Mouse (Mus musculus) thymus, adult 2 months (tissue): ENCODE results near the gene Kif1c. TPM values are rescaled to one million over a fixed set of nuclear protein-coding genes. Genes with fewer than 3 reads are reported as not detected.

Experiments
- DNase-seq: peaks from one replicate; pipeline ENCODE4 v3.0.0; 2021
- H3K27ac ChIP-seq: fragments of 200-500 bp; 2 replicates; pipeline ENCODE4 v1.5.1; 2012; ENCODE audit warnings: low read length, control low read depth; ENCODE audit not compliant: control insufficient read depth, insufficient read depth
- H3K27me3 ChIP-seq: fragments of 200-500 bp; 2 replicates; pipeline ENCODE4 v1.6.1; 2012; ENCODE audit warnings: mild to moderate bottlenecking, low read length, moderate library complexity, mixed read lengths; ENCODE audit not compliant: control insufficient read depth, insufficient read depth
- H3K36me3 ChIP-seq: fragments of 200-500 bp; 2 replicates; pipeline ENCODE4 v1.6.1; 2012; ENCODE audit warnings: mild to moderate bottlenecking, low read length, moderate library complexity; ENCODE audit not compliant: control insufficient read depth, insufficient read depth
- H3K4me1 ChIP-seq: fragments of 200-500 bp; replicated peaks from 2 replicates; pipeline ENCODE4 v1.6.1; 2012; ENCODE audit warnings: low read length; ENCODE audit not compliant: control insufficient read depth, insufficient read depth
- H3K4me3 ChIP-seq: fragments of 200-500 bp; 2 replicates; pipeline ENCODE4 v1.5.1; 2012; ENCODE audit warnings: mild to moderate bottlenecking, low read length, control low read depth, moderate library complexity; ENCODE audit not compliant: control insufficient read depth, insufficient read depth
- CTCF ChIP-seq: fragments of 200-500 bp; IDR thresholded peaks from 2 replicates; pipeline ENCODE4 v1.5.1; 2012; ENCODE audit warnings: mild to moderate bottlenecking, control low read depth, low read length, moderate library complexity, borderline replicate concordance; ENCODE audit not compliant: control insufficient read depth, poor library complexity, insufficient read depth; ENCODE audit errors: extremely low read depth
- POLR2A ChIP-seq: fragments of 200-500 bp; IDR thresholded peaks from 2 replicates; pipeline ENCODE4 v1.6.1; 2012; ENCODE audit warnings: mild to moderate bottlenecking, low read length, control low read depth, moderate library complexity; ENCODE audit not compliant: control insufficient read depth, poor library complexity, insufficient read depth; ENCODE audit errors: extremely low read depth
- WGBS: fragments of 180-500 bp; shearing (Covaris S2); methylation state at CpG from one replicate; pipeline ENCODE4 v1.1.7; 2018; 5-methylcytosine and 5-hydroxymethylcytosine counted together
- polyA plus RNA-seq: library from polyadenylated mRNA; depleted of rRNA; stranded (reverse); fragments of >200 nt; gene quantifications from 2 replicates; pipeline ENCODE4 v1.2.3, GENCODE M21; 2012

The Kif1c gene
- polyA plus RNA-seq, 1 experiment: 32.1 TPM

DNA sequence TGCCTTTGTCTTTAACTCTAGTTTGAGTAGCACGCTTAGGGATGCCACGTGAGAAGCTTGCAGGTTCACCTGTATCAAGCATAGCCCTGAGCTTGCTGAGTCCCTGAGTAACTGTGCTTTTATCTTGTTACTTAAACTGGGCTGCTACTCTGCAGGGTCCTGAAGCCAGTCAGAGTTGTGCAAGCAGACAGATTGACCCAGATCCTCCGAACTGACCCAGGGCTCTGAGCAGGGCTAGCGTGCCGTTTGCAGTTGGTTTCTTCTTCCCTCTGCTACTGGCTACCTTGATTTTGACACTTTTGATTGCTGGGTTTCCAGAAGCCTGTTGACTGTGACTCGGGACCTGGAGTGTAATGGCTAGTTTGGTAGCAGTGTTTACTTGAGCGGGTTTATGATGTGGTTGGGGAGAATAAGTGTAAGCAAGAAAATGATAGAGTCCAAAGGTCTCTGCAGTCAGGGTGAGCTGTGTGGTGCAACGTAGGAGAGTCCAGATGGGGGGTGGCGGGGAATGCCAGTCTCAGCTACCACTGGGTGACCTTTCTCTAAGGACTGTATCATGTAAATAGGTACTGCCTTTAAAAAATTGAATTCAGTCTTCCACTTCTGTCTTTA is 30.2 kb downstream of the Kif1c start:
- H3K27me3 ChIP-seq: no peaks in the 10 kb centered on the region
- H3K36me3 ChIP-seq: peaks cover 22% of the 10 kb centered on the region
- TF ChIP-seq CTCF (no peak), POLR2A (no peak)
- WGBS: 86% methylated on average over 9 of the region's 9 CpGs
- no peak for DNase-seq
- no peaks in the 10 kb centered on the region for H3K4me1 ChIP-seq
- H3K27ac ChIP-seq: no peak overlapping the region
- no peak overlapping the region for H3K4me3 ChIP-seq

DNA sequence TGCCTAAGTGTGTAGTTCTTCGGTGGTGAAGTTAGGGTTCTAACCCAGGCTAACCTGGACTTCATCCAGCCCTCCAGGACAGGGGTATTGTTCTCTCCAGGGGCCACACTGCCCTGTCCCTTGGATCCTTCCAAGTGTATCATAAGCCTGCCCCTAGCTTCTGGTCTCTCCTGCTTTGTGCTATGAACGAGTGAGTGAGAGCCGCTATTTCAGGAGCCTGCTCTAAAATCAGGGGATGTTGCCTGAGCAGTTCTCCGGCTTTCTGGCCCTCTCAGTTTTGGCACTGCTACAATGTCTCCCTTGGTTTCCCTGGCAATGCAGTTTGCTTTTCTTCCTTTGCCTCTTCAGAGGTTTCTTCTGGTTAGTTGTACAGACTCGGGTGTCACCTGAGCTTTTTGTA is 30.8 kb downstream of the Kif1c start:
- Histone ChIP-seq H3K27me3 (no peaks in the 10 kb centered on the region), H3K4me3 (no peak overlapping the region), H3K27ac (no peak overlapping the region), H3K36me3 (peaks cover 16% of the 10 kb centered on the region), H3K4me1 (no peaks in the 10 kb centered on the region)
- WGBS: 84% methylated on average over 5 of the region's 5 CpGs
- DNase-seq: no peak
- TF ChIP-seq CTCF: no peak
- no peak for TF ChIP-seq POLR2A

GRCm38 (mm10) chr11:70733256-70733655 is 32.9 kb downstream of the Kif1c start:
- 83% methylated on average over 5 of the region's 5 CpGs for WGBS
- Histone ChIP-seq H3K27me3 (no peaks in the 10 kb centered on the region), H3K4me3 (no peak overlapping the region), H3K36me3 (no peaks in the 10 kb centered on the region), H3K4me1 (no peaks in the 10 kb centered on the region), H3K27ac (no peak overlapping the region)
- TF ChIP-seq POLR2A (no peak), CTCF (no peak)
- DNase-seq: no peak

DNA sequence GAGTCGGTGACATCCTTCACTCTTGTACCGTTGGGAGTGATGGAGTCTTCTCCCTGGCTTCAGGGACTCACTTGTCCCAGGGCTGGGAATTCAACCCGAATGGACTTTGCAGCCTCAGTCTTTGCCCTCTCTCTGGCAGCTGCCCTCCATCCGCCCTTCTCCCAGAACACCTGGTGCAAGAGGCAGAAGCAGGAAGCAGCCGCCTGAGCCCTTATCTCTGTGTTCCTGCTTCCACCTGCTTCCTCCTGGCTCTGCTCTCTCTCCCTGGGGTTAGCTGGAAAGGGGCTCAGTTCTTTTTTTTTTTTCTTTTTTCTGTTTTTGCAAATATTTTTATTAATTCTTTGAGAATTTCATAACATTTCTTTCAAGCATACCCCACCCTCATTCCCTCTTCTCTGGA is 37.4 kb downstream of the Kif1c start:
- 21% methylated on average over 5 of the region's 5 CpGs for WGBS
- H3K36me3 ChIP-seq: no peaks in the 10 kb centered on the region
- no peak for DNase-seq
- TF ChIP-seq CTCF: no peak
- TF ChIP-seq POLR2A: no peak
- no peak overlapping the region for H3K4me3 ChIP-seq
- no peaks in the 10 kb centered on the region for H3K4me1 ChIP-seq
- H3K27ac ChIP-seq: no peak overlapping the region
- H3K27me3 ChIP-seq: no peaks in the 10 kb centered on the region

GRCm38 (mm10) chr11:70741603-70742002 is 41.3 kb downstream of the Kif1c start:
- WGBS: 93% methylated on average over 3 of the region's 3 CpGs

GRCm38 (mm10) chr11:70742117-70742516 is 41.8 kb downstream of the Kif1c start:
- no peaks in the 10 kb centered on the region for H3K4me1 ChIP-seq
- no peak for TF ChIP-seq CTCF
- TF ChIP-seq POLR2A: no peak
- no peak overlapping the region for H3K27ac ChIP-seq
- 94% methylated on average over 7 of the region's 7 CpGs for WGBS
- no peaks in the 10 kb centered on the region for H3K27me3 ChIP-seq
- no peaks in the 10 kb centered on the region for H3K36me3 ChIP-seq
- DNase-seq: no peak
- H3K4me3 ChIP-seq: no peak overlapping the region

More at GRCm38 (mm10) chr11:70741603-70742002, 41.3 kb downstream of the Kif1c start:
- H3K27me3 ChIP-seq: no peaks in the 10 kb centered on the region
- H3K27ac ChIP-seq: no peak overlapping the region
- no peak for TF ChIP-seq POLR2A
- no peak for TF ChIP-seq CTCF
- no peak for DNase-seq
- H3K36me3 ChIP-seq: no peaks in the 10 kb centered on the region
- no peak overlapping the region for H3K4me3 ChIP-seq
- H3K4me1 ChIP-seq: no peaks in the 10 kb centered on the region
